Mouse (Mus musculus) erythroblast, embryonic 14.5 days (primary cell): Measurements from ENCODE around the gene Zswim8. TPM values are rescaled to one million over a fixed set of nuclear protein-coding genes. Genes with fewer than 3 reads are reported as not detected.

Experiments
- H3K27me3 ChIP-seq: 2 replicates; pipeline ENCODE4 v1.6.1; 2012; ENCODE audit warnings: inconsistent platforms; ENCODE audit not compliant: control insufficient read depth
- H3K36me3 ChIP-seq: 2 replicates; pipeline ENCODE4 v1.6.1; 2012; ENCODE audit warnings: mild to moderate bottlenecking, inconsistent platforms; ENCODE audit not compliant: control insufficient read depth
- H3K4me1 ChIP-seq: 2 replicates; pipeline ENCODE4 v1.6.1; 2012; ENCODE audit warnings: inconsistent platforms; ENCODE audit not compliant: control insufficient read depth
- H3K4me3 ChIP-seq: replicated peaks from 2 replicates; pipeline ENCODE3; 2012; ENCODE audit warnings: moderate library complexity, mild to moderate bottlenecking, inconsistent platforms
- H3K9me3 ChIP-seq: 2 replicates; pipeline ENCODE4 v1.6.1; 2012; ENCODE audit warnings: low read length, inconsistent platforms, mixed read lengths; ENCODE audit not compliant: control insufficient read depth
- GATA1 ChIP-seq: IDR thresholded peaks from 2 replicates; pipeline ENCODE4 v1.6.1; 2012; ENCODE audit warnings: low read length, inconsistent platforms, mixed read lengths
- TAL1 ChIP-seq: IDR thresholded peaks from 3 replicates; pipeline ENCODE4 v1.6.1; 2012; ENCODE audit warnings: low read length, inconsistent platforms, mixed read lengths
- polyA plus RNA-seq: library from polyadenylated mRNA; stranded (reverse); fragments of >175 nt; gene quantifications from 2 replicates; pipeline ENCODE4 v1.2.3, GENCODE M21; 2012

Zswim8 gene
- polyA plus RNA-seq, 1 experiment: 6.1 TPM

GRCm38 (mm10) chr14:20686576-20686975 lies 20.8 kb upstream of the Zswim8 start:
- peaks cover 99% of the 10 kb centered on the region for H3K36me3 ChIP-seq
- H3K4me3 ChIP-seq: no peak overlapping the region
- peaks cover 7% of the 10 kb centered on the region for H3K4me1 ChIP-seq
- H3K9me3 ChIP-seq: no peaks in the 10 kb centered on the region
- no peaks in the 10 kb centered on the region for H3K27me3 ChIP-seq
- TF ChIP-seq GATA1: no peak
- TF ChIP-seq TAL1: no peak

GRCm38 (mm10) chr14:20689009-20689408 lies 18.3 kb upstream of the Zswim8 start:
- no peaks in the 10 kb centered on the region for H3K9me3 ChIP-seq
- no peak overlapping the region for H3K4me3 ChIP-seq
- H3K27me3 ChIP-seq: no peaks in the 10 kb centered on the region
- H3K4me1 ChIP-seq: peaks cover 7% of the 10 kb centered on the region
- H3K36me3 ChIP-seq: peaks cover 99% of the 10 kb centered on the region
- TF ChIP-seq TAL1 (no peak), GATA1 (no peak)

- Histone ChIP-seq H3K4me1 (peaks cover 28% of the 10 kb centered on the region), H3K9me3 (no peaks in the 10 kb centered on the region), H3K27me3 (no peaks in the 10 kb centered on the region), H3K4me3 (no peak overlapping the region), H3K36me3 (peaks cover 84% of the 10 kb centered on the region)
- no peak for TF ChIP-seq GATA1
- no peak for TF ChIP-seq TAL1
Observed at GRCm38 (mm10) chr14:20691772-20692171, 15.6 kb upstream of the Zswim8 start.

- Histone ChIP-seq H3K4me1 (peaks cover 45% of the 10 kb centered on the region), H3K4me3 (no peak overlapping the region), H3K27me3 (no peaks in the 10 kb centered on the region), H3K9me3 (no peaks in the 10 kb centered on the region), H3K36me3 (peaks cover 77% of the 10 kb centered on the region)
- no peak for TF ChIP-seq GATA1
- TF ChIP-seq TAL1: no peak
Observed at GRCm38 (mm10) chr14:20693589-20694101, 13.7 kb upstream of the Zswim8 start.

- peaks cover 77% of the 10 kb centered on the region for H3K36me3 ChIP-seq
- no peaks in the 10 kb centered on the region for H3K27me3 ChIP-seq
- H3K4me1 ChIP-seq: peaks cover 52% of the 10 kb centered on the region
- H3K9me3 ChIP-seq: no peaks in the 10 kb centered on the region
- peak overlapping the region; percentile 95 for H3K4me3 ChIP-seq
- no peak for TF ChIP-seq TAL1
- TF ChIP-seq GATA1: no peak
Observed at GRCm38 (mm10) chr14:20694185-20694883, 13.0 kb upstream of the Zswim8 start.

GRCm38 (mm10) chr14:20694884-20695760 lies 12.2 kb upstream of the Zswim8 start, which contains the start of gene Fut11:
Gene Fut11, plus strand, starts transcription at chr14:20694968.
- Histone ChIP-seq H3K27me3 (no peaks in the 10 kb centered on the region), H3K9me3 (no peaks in the 10 kb centered on the region), H3K4me3 (peak within 1 kb of the TSS; percentile 95), H3K36me3 (peaks cover 74% of the 10 kb centered on the region), H3K4me1 (peaks cover 56% of the 10 kb centered on the region)
- no peak for TF ChIP-seq GATA1
- TF ChIP-seq TAL1: no peak

- no peak for TF ChIP-seq GATA1
- H3K4me1 ChIP-seq: peaks cover 62% of the 10 kb centered on the region
- H3K27me3 ChIP-seq: no peaks in the 10 kb centered on the region
- H3K36me3 ChIP-seq: peaks cover 73% of the 10 kb centered on the region
- H3K9me3 ChIP-seq: no peaks in the 10 kb centered on the region
- H3K4me3 ChIP-seq: peak overlapping the region; percentile 95
Observed at GRCm38 (mm10) chr14:20695761-20696520, 11.4 kb upstream of the Zswim8 start.

- H3K4me1 ChIP-seq: peaks cover 72% of the 10 kb centered on the region
- H3K9me3 ChIP-seq: no peaks in the 10 kb centered on the region
- no peaks in the 10 kb centered on the region for H3K27me3 ChIP-seq
- H3K36me3 ChIP-seq: peaks cover 62% of the 10 kb centered on the region
- TF ChIP-seq GATA1 (no peak), TAL1 (no peak)
- H3K4me3 ChIP-seq: peak overlapping the region; percentile 95
Observed at GRCm38 (mm10) chr14:20696986-20697385, 10.4 kb upstream of the Zswim8 start.
